Mouse (Mus musculus): ENCODE measurements at regions not wholly inside any gene's neighbourhood (a gene's known extent, or its start where the extent isn't known, plus 50 kb on each side); places are given as distances from the start of the nearest gene placed in this dataset.

DNA sequence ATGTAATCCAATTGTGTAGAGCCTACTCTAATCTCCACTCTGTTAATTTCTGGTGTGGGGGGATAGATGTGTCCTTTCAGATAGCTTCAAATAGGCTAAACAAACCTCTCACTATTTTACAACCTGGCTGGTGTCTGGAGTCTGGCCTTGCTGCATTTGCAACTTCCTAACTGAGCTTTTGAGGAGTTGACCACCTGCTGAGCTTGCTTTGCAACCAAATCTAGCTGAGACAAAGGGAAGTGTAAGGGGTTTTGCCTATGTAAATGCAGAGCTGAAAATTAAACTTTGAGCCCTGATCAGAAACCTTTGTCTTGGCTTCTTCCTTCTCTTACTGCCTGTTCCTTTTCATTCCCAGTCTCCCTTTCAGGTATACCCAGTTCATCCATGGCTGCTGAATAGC, 404.3 kb downstream of the Cetn3 start:
- Histone ChIP-seq H3K36me3 (ENCODE audit: control insufficient read depth, insufficient read depth, low read length) (no peaks in the 10 kb centered on the region), H3K4me3 (ENCODE audit: low read depth, low read length) (no peak overlapping the region), H3K9ac (ENCODE audit: low read depth, low read length) (no peak overlapping the region), H3K9me3 (ENCODE audit: control insufficient read depth, low read length) (0 out of 2 replicates have a peak, but pooled peaks cover 9% of the 10 kb centered on the region), H3K27me3 (replicated peaks; ENCODE audit: control insufficient read depth, insufficient read depth, low read length) (no peaks in the 10 kb centered on the region), H3K27ac (replicated peaks; ENCODE audit: low read depth, low read length) (no peak overlapping the region), H3K4me1 (ENCODE audit: control insufficient read depth, insufficient read depth, low read length) (no peaks in the 10 kb centered on the region), H3K4me2 (ENCODE audit: low read depth, low read length) (no peak overlapping the region)
- no peak for ATAC-seq (ENCODE audit: low read depth)
- no peak for DNase-seq (ENCODE audit: low spot score)

DNA sequence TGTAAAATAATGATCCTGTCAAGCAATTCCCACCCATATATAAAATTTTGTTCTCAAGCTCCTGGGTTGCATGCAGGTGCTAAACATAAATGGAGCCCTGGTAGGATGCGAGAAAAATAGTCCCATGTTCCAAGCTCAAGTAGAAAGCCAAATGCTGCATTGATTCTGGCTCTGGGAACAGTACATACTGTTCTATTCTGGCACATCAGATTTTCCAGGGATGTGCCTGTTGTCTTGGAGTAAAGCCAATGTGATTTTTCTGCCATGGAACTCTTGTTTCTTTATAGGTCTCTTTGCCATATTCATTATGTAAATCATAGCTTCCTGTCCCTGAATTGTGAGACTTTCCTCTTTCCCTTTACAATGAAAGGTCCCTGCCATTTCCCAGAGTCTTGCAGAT, 417.9 kb downstream of the Cetn3 start:
- Histone ChIP-seq H3K4me3 (ENCODE audit: low read depth, low read length) (no peak overlapping the region), H3K4me1 (ENCODE audit: control insufficient read depth, insufficient read depth, low read length) (no peaks in the 10 kb centered on the region), H3K27ac (replicated peaks; ENCODE audit: low read depth, low read length) (no peak overlapping the region), H3K27me3 (replicated peaks; ENCODE audit: control insufficient read depth, insufficient read depth, low read length) (no peaks in the 10 kb centered on the region), H3K4me2 (ENCODE audit: low read depth, low read length) (no peak overlapping the region), H3K9ac (ENCODE audit: low read depth, low read length) (no peak overlapping the region), H3K36me3 (ENCODE audit: control insufficient read depth, insufficient read depth, low read length) (no peaks in the 10 kb centered on the region), H3K9me3 (ENCODE audit: control insufficient read depth, low read length) (no peaks in the 10 kb centered on the region)
- no peak for ATAC-seq (ENCODE audit: low read depth)
- DNase-seq (ENCODE audit: low spot score): no peak
- WGBS: 83% methylated on average over 1 of the region's 1 CpGs

DNA sequence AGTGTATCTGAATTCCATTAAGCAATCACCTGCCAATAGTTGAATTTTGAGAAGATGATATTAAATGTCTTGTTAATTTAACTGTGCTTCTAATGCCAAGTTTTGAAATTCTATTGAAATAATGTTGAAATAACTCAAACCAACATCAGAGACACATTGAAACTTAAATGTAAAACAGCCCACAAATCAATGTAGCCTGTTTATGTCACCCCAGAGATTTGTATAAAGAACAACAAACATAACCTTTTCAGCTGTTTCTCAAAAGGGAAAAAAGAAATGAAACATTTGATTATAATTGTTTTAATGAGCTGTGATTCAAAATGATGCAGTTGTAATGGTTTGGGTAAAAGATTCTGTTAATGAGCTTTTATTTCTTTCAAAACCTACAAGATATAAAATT, 442.6 kb downstream of the Cetn3 start:
- Histone ChIP-seq H3K4me3 (ENCODE audit: low read depth, low read length) (no peak overlapping the region), H3K9me3 (ENCODE audit: control insufficient read depth, low read length) (no peaks in the 10 kb centered on the region), H3K36me3 (ENCODE audit: control insufficient read depth, insufficient read depth, low read length) (no peaks in the 10 kb centered on the region), H3K9ac (ENCODE audit: low read depth, low read length) (no peak overlapping the region), H3K4me1 (ENCODE audit: control insufficient read depth, insufficient read depth, low read length) (no peaks in the 10 kb centered on the region), H3K27me3 (replicated peaks; ENCODE audit: control insufficient read depth, insufficient read depth, low read length) (no peaks in the 10 kb centered on the region), H3K4me2 (ENCODE audit: low read depth, low read length) (no peak overlapping the region), H3K27ac (replicated peaks; ENCODE audit: low read depth, low read length) (no peak overlapping the region)
- no peak for DNase-seq (ENCODE audit: low spot score)
- no peak for ATAC-seq (ENCODE audit: low read depth)

DNA sequence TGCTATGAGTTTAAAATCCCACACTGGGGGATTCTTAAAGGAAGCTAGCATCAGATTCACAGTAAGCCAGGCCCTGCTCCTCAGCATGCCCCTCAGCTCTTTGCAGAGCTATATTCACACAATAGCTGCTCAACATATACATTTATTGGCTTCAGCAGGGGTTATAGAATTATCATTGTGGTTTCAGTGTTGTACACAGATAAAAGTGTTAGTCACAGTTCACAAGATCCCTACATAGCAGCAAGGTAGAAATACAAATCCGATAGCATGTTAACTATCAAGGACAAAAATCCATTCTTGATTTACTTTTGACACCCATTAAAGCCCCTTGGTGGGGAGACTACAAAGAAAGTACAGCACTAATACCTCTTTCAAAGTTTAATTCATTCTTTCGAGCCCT, 451.0 kb downstream of the Cetn3 start:
- H3K4me2 ChIP-seq (ENCODE audit: low read depth, low read length): no peak overlapping the region
- ATAC-seq (ENCODE audit: low read depth) (no peak), DNase-seq (ENCODE audit: low spot score) (no peak)
- no peaks in the 10 kb centered on the region for H3K27me3 ChIP-seq (replicated peaks; ENCODE audit: control insufficient read depth, insufficient read depth, low read length)
- no peak overlapping the region for H3K4me3 ChIP-seq (ENCODE audit: low read depth, low read length)
- H3K9ac ChIP-seq (ENCODE audit: low read depth, low read length): no peak overlapping the region
- no peaks in the 10 kb centered on the region for H3K4me1 ChIP-seq (ENCODE audit: control insufficient read depth, insufficient read depth, low read length)
- H3K36me3 ChIP-seq (ENCODE audit: control insufficient read depth, insufficient read depth, low read length): no peaks in the 10 kb centered on the region
- no peaks in the 10 kb centered on the region for H3K9me3 ChIP-seq (ENCODE audit: control insufficient read depth, low read length)
- no peak overlapping the region for H3K27ac ChIP-seq (replicated peaks; ENCODE audit: low read depth, low read length)
- WGBS: 87% methylated on average over 2 of the region's 2 CpGs

- H3K9ac ChIP-seq (ENCODE audit: low read depth, low read length): no peak overlapping the region
- no peaks in the 10 kb centered on the region for H3K9me3 ChIP-seq (ENCODE audit: control insufficient read depth, low read length)
- no peak overlapping the region for H3K27ac ChIP-seq (replicated peaks; ENCODE audit: low read depth, low read length)
- ATAC-seq (ENCODE audit: low read depth) (no peak), DNase-seq (ENCODE audit: low spot score) (no peak)
- H3K4me3 ChIP-seq (ENCODE audit: low read depth, low read length): no peak overlapping the region
- H3K27me3 ChIP-seq (replicated peaks; ENCODE audit: control insufficient read depth, insufficient read depth, low read length): no peaks in the 10 kb centered on the region
- H3K36me3 ChIP-seq (ENCODE audit: control insufficient read depth, insufficient read depth, low read length): no peaks in the 10 kb centered on the region
- no peak overlapping the region for H3K4me2 ChIP-seq (ENCODE audit: low read depth, low read length)
- 0 out of 2 replicates have a peak, but pooled peaks cover 4% of the 10 kb centered on the region for H3K4me1 ChIP-seq (ENCODE audit: control insufficient read depth, insufficient read depth, low read length)
- WGBS: 70% methylated on average over 1 of the region's 1 CpGs
Measured at GRCm38 (mm10) chr13:82246231-82246630, 463.4 kb downstream of the Cetn3 start.

DNA sequence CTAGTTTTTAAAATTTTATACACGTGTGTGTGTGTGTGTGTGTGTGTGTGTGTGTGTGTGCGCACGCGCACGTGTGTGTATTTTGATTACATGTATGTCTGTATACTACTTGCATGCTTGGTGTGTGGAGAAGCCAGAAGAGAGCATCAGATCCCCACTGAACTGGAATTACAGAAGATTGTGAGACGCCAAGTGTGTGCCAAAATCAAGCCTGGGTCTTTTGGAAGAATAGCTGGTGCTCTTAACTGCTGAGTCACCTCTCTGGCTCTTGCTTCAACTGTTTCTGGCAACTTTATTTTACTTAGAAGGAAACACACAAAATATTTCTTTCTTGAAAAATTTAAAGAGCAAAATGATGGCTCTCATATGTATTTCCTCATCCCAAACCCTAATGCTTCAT, 467.5 kb downstream of the Cetn3 start:
- no peak overlapping the region for H3K4me3 ChIP-seq (ENCODE audit: low read depth, low read length)
- no peak overlapping the region for H3K4me2 ChIP-seq (ENCODE audit: low read depth, low read length)
- ATAC-seq (ENCODE audit: low read depth) (no peak), DNase-seq (ENCODE audit: low spot score) (no peak)
- no peak overlapping the region for H3K27ac ChIP-seq (replicated peaks; ENCODE audit: low read depth, low read length)
- H3K36me3 ChIP-seq (ENCODE audit: control insufficient read depth, insufficient read depth, low read length): no peaks in the 10 kb centered on the region
- 92% methylated on average over 6 of the region's 6 CpGs for WGBS
- no peaks in the 10 kb centered on the region for H3K27me3 ChIP-seq (replicated peaks; ENCODE audit: control insufficient read depth, insufficient read depth, low read length)
- H3K9me3 ChIP-seq (ENCODE audit: control insufficient read depth, low read length): no peaks in the 10 kb centered on the region
- no peak overlapping the region for H3K9ac ChIP-seq (ENCODE audit: low read depth, low read length)
- 0 out of 2 replicates have a peak, but pooled peaks cover 4% of the 10 kb centered on the region for H3K4me1 ChIP-seq (ENCODE audit: control insufficient read depth, insufficient read depth, low read length)

DNA sequence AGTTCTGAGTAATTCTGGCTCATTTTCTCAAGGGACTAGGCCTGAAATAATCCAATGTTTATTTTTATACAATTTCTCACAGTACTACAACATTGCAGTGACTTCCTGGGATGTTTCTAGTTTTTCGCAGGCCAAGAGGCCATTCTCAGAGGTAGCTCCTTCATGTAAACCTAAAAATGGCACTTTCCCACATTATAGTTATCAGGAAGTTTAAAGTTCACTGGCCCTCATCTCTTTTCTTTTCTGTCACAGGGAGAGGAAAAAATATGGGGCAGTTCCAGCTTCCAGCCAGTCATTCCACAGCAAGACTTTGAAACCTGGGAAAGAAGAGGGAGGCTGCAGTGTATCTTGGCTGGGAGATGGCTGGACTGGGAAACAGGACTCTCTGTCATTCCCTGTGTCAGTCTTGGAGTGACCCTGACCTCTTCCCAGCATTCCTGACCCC, 475.6 kb downstream of the Cetn3 start:
- WGBS: 62% methylated on average over 1 of the region's 1 CpGs
- no peak for DNase-seq (ENCODE audit: low spot score)
- no peaks in the 10 kb centered on the region for H3K36me3 ChIP-seq (ENCODE audit: control insufficient read depth, insufficient read depth, low read length)

DNA sequence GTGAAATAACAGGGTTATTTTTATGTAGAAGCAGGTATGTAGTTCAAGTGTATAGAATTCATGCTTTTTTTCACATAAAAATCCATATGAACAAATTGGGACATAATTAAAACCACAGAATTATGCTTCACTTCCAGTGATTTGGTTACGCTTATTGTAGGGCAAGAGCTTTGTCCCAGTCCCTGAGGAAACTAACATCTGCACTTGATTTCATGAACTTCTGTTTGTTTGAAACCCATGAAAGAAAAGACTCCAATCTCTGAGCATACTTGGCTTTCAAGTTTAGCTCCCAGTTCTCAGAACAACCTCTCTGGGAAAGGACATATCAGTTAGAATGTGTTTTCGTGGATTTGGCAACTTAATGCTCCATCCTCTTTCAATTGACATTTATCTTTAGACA, 481.4 kb downstream of the Cetn3 start:
- Histone ChIP-seq H3K9me3 (ENCODE audit: control insufficient read depth, low read length) (no peaks in the 10 kb centered on the region), H3K4me3 (ENCODE audit: low read depth, low read length) (no peak overlapping the region), H3K4me2 (ENCODE audit: low read depth, low read length) (no peak overlapping the region), H3K9ac (ENCODE audit: low read depth, low read length) (no peak overlapping the region), H3K27ac (replicated peaks; ENCODE audit: low read depth, low read length) (no peak overlapping the region), H3K27me3 (replicated peaks; ENCODE audit: control insufficient read depth, insufficient read depth, low read length) (no peaks in the 10 kb centered on the region), H3K4me1 (ENCODE audit: control insufficient read depth, insufficient read depth, low read length) (no peaks in the 10 kb centered on the region), H3K36me3 (ENCODE audit: control insufficient read depth, insufficient read depth, low read length) (no peaks in the 10 kb centered on the region)
- DNase-seq (ENCODE audit: low spot score) (peak; percentile 65), ATAC-seq (ENCODE audit: low read depth) (no peak)
- 38% methylated on average over 2 of the region's 2 CpGs for WGBS

More for the DNA sequence above, 475.6 kb downstream of the Cetn3 start:
- Histone ChIP-seq H3K4me2 (ENCODE audit: low read depth, low read length) (no peak overlapping the region), H3K9ac (ENCODE audit: low read depth, low read length) (no peak overlapping the region), H3K9me3 (ENCODE audit: control insufficient read depth, low read length) (no peaks in the 10 kb centered on the region), H3K4me1 (ENCODE audit: control insufficient read depth, insufficient read depth, low read length) (no peaks in the 10 kb centered on the region), H3K27ac (replicated peaks; ENCODE audit: low read depth, low read length) (no peak overlapping the region), H3K4me3 (ENCODE audit: low read depth, low read length) (no peak overlapping the region), H3K27me3 (replicated peaks; ENCODE audit: control insufficient read depth, insufficient read depth, low read length) (no peaks in the 10 kb centered on the region)
- no peak for ATAC-seq (ENCODE audit: low read depth)

GRCm38 (mm10) chr13:82265170-82265569, 482.3 kb downstream of the Cetn3 start:
- 52% methylated on average over 3 of the region's 3 CpGs for WGBS
- Histone ChIP-seq H3K36me3 (ENCODE audit: control insufficient read depth, insufficient read depth, low read length) (no peaks in the 10 kb centered on the region), H3K9ac (ENCODE audit: low read depth, low read length) (no peak overlapping the region), H3K4me3 (ENCODE audit: low read depth, low read length) (no peak overlapping the region), H3K4me2 (ENCODE audit: low read depth, low read length) (no peak overlapping the region), H3K27me3 (replicated peaks; ENCODE audit: control insufficient read depth, insufficient read depth, low read length) (no peaks in the 10 kb centered on the region), H3K4me1 (ENCODE audit: control insufficient read depth, insufficient read depth, low read length) (no peaks in the 10 kb centered on the region), H3K27ac (replicated peaks; ENCODE audit: low read depth, low read length) (no peak overlapping the region), H3K9me3 (ENCODE audit: control insufficient read depth, low read length) (no peaks in the 10 kb centered on the region)
- ATAC-seq (ENCODE audit: low read depth): no peak
- DNase-seq (ENCODE audit: low spot score): no peak
